Mouse (Mus musculus): ENCODE data around the gene Ing5. TPM values are rescaled to one million over a fixed set of nuclear protein-coding genes. Genes with fewer than 3 reads are reported as not detected.
"Not testable (repeated sequence)": the region's sequence is repeated elsewhere in the genome, so short reads cannot be mapped to it uniquely, and the experiment has no call there.

Gene Ing5
- total RNA-seq, 2 experiments from 2014 or later: 2.9 to 3.7 TPM

DNA sequence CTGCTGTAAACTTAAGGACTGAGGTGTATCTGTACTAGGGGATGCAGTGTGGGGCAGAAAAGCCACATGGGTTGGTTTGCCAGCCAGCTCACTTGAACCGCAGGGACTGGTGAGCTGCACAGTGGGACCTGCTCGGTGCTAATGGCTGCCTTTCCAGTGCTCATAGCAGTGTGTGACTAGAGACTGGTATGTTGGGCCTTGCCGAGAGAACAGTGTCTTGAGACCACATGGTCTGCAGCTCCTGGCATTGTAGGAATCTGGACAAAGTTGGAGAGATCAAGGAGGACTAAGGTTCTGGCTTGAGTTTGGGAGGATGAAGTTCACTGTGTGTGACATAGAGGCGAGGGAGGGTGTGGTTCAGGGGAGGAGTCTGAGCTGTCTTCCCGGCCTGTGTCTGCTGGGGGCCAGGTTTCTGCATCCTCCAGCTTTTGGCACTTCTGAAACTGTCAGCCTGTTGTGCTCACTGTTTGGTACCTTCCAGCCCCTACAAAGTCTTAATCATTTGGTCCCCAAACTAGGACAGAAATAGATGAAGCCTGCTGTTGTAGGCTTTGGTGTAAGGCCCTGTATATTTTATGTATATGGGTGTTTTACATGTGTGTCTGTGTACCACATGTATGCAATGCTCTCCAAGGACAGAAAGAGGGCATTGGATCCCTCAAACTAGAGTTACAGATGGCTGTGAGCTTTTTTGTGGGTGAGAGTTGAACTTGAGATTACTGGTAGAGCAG is 1.6 kb downstream of the Ing5 start:
- DNase-seq: no peak

DNA sequence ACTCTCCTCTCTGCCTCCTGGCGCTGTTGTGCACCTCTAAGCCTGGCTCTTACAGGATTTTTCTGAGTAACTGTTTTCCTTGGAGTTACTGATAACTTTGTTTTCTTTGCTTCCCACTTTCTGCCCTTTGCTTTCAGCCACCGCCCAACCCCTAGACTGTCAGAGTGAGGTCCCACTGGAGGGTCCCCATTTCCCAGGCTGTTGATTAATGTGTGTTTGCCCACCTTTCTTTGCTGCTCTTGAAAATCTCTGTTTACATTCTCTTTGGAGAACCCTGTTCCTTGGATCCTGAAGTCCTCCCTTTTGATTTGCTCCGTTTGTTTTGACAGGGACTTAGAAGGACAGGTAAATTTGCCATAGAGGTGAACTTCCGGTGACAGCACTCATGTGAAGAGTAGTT is 5.1 kb downstream of the Ing5 start:
- DNase-seq: no peak
- intact Hi-C loops (cut with DNase I; ENCODE audit: low total_unique reads): no loop called here

More for the DNA sequence above, 1.6 kb downstream of the Ing5 start:
- intact Hi-C loops (cut with DNase I; ENCODE audit: low total_unique reads): no loop called here

DNA sequence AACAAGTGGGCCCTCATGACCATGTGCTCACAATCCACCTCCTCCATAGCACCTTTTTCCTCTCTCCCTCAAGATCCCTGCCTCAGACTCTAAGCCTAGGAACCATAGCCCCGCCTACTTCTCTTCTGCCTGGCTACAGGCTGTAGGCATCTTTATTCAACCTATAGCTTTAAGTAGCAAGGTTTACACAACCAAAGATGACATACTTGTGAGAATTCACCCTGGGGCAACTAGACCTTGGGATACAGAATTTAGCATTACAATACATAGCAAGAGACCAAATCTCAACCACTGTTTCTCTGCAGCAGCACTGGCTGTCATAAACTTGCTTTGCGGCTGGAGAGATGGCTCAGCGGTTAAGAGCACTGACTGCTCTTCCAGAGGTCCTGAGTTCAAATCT is 6.2 kb downstream of the Ing5 start:
- no peak for DNase-seq
- intact Hi-C loops (cut with DNase I; ENCODE audit: low total_unique reads): no loop called here

DNA sequence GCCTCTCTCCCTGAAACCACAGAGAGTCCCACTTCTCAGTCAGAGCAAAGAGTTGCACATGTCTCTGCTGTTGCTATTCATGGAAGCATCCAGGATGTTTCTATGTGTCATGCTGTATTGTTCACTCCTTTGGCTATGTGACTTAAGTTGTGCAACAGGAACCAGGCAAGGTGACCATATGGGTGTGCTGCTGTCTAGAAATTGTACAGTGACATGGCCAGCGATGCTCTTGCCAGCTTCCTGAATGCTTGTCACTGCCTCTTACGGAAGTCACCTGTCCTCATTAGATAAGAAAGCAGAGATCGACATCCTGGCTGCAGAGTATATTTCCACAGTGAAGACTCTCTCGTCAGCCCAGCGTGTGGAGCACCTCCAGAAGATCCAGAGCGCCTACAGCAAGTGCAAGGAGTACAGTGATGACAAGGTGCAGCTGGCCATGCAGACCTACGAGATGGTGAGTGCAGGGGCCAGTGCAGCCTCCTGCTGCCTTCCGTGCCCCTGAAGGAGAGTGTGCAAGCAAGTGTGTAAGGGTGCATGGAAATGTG is 7.8 kb downstream of the Ing5 start:
- intact Hi-C loops (cut with DNase I; ENCODE audit: low total_unique reads): no loop called here
- no peak for DNase-seq

DNA sequence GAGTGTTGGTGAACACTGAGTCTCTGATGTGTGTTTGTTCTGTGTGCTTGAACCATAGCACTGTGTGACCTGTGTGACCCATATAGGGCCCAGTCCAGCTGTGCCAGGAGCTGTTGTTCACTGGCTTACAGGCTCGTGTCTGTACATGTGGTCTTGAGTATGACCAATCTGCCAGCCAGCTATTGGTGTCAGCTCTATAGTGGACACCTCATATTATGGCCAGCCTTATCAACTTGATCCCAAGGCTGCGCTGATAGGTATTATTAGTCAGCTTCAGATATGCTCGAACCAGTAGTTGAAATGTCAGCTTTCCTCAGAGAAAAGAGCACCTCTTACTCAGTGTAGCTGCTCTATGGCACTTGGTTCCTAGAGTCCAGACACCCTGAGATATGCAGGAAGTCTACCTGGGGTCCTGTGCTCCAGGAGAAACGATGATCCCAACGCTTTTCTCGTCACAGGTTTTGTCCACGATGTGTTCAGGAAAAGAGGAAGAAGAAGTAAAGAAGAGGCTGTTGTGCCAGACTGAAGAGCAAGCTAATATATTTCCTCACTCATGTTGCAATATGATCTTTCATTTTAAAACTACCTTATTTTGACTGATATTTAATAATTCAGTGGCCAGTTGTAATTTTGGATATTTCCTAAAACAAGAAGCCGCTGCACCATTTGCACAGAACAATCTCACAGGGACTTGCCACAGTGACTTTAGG is 14.2 kb downstream of the Ing5 start:
- DNase-seq: no peak
- intact Hi-C loops (cut with DNase I; ENCODE audit: low total_unique reads): no loop called here

DNA sequence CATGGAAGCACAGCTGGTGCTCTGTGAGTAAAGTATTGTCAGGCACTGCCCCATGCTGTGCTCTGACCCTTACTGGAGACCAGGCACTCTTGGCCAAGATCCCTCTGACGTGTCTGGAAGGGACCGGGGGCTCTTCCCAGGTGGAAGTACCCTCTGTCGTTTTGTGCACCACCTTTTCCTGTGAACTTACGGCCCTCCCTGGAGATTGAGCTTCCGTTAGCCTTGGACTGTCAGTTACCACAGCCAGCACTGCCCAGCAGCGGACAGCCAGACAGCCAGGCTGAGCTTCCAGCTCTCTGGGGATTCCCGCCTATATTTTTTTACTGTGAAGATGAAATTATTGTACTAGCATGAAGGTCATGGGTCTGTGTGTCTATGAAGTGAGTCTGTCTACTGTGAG is 15.0 kb downstream of the Ing5 start:
- intact Hi-C loops (cut with DNase I; ENCODE audit: low total_unique reads): no loop called here
- DNase-seq: no peak

DNA sequence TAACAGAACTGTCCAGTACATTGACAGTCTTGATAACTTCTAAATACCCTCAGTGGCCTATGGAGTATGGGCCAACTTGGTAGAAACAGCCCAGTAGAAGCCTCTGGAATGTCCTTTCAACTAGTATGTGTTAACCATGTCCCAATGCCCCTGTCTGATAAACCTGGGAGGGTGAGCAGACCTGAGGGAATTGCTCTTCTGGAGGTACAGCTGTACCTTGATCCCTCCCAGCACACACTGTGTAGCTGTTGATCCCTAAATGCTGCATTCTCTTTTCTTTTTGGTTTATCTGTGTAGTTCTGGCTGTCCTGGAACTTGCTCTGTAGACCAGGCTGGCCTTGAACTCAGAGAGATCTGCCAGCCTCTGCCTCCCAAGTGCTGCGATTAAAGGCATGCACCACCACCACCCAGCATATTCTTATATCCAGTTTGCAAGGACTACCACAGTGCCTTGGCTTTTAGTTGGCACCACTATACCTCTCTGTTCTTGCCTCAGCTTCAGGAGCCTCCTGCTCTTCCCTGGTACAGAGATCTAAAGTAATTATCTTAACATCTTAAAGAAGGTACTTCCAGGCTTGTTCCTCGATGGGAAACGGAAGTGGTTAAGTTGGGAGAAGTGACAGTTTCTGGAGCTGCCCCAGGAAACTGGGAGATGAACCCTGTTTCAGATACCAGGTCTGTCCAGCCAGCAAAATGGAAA is 20.2 kb downstream of the Ing5 start:
- intact Hi-C loops (cut with DNase I; ENCODE audit: low total_unique reads): no loop called here

DNA sequence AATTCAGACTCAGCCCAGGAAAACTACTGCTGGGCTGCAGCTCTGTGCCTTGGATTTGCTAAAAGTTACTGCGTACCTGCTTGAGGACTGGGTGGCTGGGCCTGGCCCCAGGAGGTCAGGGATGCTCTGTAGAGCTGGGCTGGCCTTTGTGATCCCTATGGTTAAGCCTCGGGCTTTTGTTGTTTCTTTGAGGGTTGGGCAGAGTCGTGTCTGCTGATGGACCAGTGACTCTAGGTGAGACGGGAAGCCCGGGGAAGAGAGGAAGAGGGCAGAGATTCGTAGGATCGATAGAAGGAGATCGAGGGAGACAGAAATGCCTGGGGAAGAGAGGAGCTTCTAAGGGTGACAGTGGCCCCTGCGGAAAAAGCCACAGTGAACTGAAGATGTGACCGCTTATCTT is 20.8 kb downstream of the Ing5 start, which contains the start of gene D2hgdh:
TSS of gene D2hgdh (plus strand) at position 301 of the 400 bp plus-strand sequence.
- intact Hi-C loops (cut with DNase I; ENCODE audit: low total_unique reads): no loop called here
- DNase-seq: no peak

More for the DNA sequence above, 20.2 kb downstream of the Ing5 start:
- no peak for DNase-seq

DNA sequence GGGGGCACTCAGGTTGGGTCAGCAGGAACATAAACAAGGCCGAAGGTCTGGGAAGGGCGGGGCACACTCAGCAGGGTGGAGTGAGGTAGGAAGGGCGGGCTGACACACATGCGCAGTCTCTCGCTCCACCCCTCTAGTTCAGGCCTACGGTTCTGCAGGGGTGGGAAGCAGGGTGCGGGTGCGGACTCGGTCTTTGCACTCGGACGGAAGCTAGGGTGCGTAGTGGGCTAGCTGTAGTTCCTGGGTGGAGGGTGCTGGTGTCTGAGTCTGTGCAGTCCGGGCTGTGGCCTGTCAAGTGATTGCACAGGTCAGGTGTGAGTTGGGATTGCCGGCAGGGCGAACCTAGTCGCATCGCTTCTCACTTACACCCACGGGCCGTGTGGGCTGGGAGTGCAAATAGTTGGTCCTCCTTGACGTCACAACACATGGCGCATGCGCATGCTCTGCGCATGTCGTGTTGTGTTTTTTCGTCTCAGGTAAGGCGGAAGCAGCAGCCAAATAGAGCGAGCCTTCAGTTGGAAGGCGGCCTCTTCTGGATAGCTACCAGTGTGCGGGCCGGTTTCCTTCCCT is 21.4 kb downstream of the Ing5 start:
- peak; percentile 93 for DNase-seq
- intact Hi-C loops (cut with DNase I; ENCODE audit: low total_unique reads): no loop called here

DNA sequence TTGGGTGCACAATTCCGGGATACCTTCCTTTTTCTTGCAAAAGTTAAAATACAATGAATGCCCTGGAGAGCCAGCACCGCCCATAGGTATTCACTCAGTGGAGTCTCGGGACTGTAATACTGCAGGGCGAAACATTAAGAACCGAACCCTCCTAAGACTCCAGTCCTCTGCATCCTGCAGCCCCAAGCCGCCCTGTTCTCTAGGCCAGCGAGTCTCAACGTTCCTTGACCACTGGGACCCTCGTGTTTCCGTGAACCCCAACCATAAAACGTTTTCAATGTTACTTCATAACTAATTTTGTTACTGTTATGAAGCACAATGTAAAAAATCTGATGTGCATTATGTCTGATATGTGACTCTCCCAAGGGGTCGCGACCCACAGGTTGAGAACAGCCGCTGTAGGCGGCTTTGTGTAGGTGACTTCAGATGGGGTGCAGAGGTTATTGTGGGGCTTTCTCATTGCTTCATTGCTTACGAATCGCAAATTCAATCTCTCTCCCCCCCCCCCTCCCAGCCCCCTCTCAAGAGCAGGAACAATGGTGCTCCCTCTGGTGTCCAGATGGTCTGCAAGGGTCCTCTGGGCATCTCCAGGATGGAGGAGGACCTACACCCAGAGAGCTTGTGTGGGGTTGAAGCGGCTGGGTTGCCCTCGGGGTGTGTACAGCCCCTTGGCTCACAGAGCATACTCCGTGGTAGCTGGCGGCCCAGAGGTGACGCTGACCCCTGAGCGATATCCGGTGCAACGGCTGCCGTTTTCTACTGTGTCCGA is 22.2 kb downstream of the Ing5 start:
- DNase-seq: no peak
- intact Hi-C loops (cut with DNase I; ENCODE audit: low total_unique reads): no loop called here

DNA sequence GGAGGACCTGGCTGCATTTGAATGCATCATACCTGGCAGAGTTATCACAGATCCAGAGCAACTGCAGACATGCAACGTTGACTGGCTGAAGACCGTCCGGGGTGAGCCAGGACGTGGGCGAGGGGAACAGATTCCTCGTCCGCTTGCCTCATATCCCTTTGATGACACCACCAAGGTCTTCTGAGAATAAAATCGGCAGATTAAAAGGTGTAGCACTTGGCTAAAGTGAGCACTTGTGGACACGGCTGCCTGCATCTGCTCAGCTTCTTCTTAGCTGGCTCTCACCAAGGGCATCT is 22.7 kb downstream of the Ing5 start:
- intact Hi-C loops (cut with DNase I; ENCODE audit: low total_unique reads): no loop called here
- DNase-seq: peak; percentile 9

DNA sequence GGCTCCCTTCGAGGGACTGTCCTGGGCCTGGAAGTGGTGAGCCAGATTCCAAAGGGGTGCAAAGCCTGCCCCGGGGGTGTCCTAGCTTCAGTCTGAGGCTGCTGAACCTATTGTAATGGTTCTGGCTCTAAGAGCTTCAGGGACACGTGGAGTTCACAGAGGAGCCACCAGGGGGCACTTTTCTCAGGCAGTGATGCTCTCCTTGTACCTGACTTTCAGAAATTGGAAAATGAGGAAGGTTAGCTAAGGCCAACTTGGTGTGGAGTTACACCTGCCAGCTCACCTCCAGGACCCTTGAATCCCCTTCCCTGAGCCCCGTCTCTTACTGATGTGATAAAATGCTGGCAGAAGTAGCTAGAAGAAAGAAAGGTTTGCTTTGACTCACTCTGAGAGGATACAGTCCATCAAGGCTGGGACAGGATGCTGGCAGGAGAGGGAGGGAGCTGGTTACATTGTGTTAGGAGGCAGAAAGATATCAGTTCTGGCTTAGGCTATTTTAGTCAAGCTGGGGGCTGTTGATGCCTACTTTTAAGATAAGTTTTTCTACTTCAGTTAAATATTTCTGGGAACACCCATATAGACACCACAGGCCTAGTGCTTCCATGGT is 29.1 kb downstream of the Ing5 start:
- DNase-seq; intact Hi-C loops (cut with DNase I; ENCODE audit: low total_unique reads): not testable (repeated sequence)

DNA sequence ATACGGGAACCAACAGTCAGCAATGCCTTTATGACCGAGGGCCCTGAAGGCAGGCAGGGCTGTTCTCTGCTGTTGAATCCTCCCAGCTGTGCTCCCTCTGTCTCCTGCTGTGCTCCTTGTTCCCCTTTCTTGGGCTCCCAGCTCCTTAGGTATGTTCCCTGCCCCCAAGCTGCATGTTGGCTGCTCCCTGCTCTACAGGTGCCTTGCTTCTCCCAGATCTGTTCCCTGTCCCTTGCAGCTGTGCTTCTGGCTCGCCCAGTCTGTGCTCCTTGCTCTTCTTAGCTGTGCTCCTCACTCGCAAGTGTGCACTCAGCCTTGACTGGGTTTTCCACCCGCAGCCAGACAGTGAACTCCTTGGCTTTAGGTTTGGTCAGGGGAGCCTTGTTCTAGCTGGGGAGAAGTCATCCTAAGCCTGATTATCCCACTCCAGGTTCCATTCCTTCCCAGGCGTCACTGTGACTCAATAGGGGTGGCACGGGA is 30.9 kb downstream of the Ing5 start:
- intact Hi-C loops (cut with DNase I; ENCODE audit: low total_unique reads): no loop called here

DNA sequence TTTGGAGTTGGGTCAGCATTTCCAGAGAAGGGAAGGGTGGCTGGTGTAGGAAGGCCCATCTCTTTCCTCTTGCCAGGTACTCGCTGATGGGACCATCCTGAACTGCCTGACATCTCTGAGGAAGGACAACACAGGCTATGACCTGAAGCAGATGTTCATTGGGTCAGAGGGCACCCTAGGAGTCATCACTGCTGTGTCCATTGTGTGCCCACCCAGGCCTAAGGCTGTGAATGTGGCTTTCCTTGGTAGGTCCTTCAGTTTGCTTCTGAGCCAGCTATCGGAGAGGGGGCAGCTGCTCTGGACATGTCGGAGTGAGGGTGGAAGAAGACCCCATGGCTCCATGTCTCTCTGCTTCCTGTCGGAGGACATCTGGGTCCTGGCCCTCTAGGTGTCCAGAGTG is 31.4 kb downstream of the Ing5 start:
- no peak for DNase-seq
- intact Hi-C loops (cut with DNase I; ENCODE audit: low total_unique reads): no loop called here

More for the DNA sequence above, 30.9 kb downstream of the Ing5 start:
- no peak for DNase-seq

DNA sequence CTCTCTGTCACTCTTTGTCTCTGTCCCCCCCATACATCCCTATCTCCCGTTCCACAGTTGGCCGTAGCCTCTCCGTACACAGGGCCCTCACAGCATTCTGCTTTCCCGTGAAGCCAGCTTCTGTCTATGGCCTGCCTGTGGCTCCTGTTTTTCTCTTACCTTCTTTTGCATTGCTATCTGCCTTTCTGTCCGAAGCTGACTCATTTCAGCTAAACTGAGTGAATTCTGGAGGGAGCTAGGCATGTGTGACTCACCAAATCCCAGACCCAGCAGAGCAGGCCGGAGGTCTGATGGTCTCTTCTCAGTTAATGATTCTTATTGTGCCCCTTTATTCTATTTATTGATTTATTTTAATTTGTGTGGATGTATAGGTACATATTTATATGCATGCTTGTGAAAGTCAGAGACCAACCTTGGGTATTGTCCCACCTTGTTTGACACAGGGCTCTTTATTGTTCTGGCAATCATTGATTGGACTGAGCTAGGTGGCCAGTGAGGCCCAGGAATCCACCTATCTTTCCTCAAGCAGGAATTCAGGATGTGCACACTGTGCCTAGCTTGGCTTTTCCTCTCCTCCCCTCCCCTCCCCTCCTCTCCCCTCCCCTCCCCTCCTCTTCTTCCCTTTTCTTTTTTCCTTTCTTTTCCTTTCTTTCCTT is 32.2 kb downstream of the Ing5 start:
- intact Hi-C loops (cut with DNase I; ENCODE audit: low total_unique reads): no loop called here

DNA sequence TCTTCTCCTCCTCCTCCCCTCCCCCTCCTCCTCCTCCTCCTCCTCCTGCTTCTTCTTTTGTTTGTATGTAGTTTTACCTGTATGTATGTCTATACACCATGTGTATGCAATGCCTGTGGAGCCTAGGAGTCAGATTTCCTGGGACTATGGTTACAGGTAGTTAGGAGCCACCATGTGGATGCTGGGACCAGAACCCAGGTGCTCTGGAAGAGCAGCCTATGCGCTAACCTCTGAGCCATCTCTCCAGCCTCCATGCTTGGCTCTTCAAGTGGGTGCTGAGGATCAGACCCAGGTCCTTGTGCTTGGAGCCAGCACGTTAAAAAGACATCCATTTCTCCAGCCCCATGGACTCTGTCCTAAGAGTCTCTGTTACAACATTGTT is 32.8 kb downstream of the Ing5 start:
- no peak for DNase-seq
- intact Hi-C loops (cut with DNase I; ENCODE audit: low total_unique reads): no loop called here

More for the DNA sequence above, 32.2 kb downstream of the Ing5 start:
- no peak for DNase-seq

DNA sequence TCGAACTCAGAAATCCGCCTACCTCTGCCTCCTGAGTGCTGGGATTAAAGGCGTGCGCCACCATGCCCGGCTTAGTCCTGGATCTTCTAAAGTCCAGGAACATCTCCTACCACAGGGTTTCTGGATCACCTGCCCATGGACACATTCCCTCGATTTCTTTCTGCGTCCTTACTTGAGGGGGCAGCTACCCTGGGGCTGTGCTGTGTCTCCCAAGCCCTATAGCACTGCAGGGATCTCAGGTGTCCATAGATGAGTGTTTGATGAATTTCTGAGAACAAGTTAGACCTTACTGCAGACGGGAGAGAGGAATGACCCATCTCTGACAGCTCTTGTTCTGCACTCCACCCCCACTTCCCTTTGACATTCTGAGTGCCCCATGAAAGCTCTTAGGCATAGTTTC is 33.6 kb downstream of the Ing5 start:
- no peak for DNase-seq
- intact Hi-C loops (cut with DNase I; ENCODE audit: low total_unique reads): no loop called here

DNA sequence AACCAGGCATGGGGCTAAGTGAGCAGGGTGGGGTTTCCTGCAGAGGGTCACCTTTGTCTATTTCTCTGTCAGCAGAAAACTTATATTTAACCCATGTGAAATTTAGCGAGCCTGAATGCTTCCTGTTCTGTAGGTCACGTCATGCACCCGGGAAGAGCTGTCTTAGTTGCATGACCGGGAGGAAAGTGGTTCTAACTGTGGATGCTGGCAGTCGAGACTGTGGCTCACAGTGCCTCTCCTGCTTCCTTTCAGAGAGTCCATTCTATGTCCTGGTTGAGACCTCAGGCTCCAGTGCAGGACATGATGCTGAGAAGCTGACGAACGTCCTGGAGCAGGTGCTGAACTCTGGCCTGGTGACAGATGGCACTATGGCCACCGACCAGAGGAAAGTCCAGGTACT is 34.8 kb downstream of the Ing5 start:
- DNase-seq; intact Hi-C loops (cut with DNase I; ENCODE audit: low total_unique reads): not testable (repeated sequence)
